Mouse (Mus musculus) limb, embryonic 11.5 days (tissue): Measurements from ENCODE around the gene Sox18. TPM values are rescaled to one million over a fixed set of nuclear protein-coding genes. Genes with fewer than 3 reads are reported as not detected.

Source experiments
- ATAC-seq: fragments of 200-750 bp; cut with Nextera tagmentation; 2 replicates; pipeline ENCODE4 v1.8.0; 2017; ENCODE audit warnings: low read depth; ENCODE audit not compliant: insufficient number of reproducible peaks, low FRiP score, low TSS enrichment
- DNase-seq: peaks from one replicate; pipeline ENCODE4 v3.0.0-alpha.2; 2015; ENCODE audit warnings: low spot score
- H3K27ac ChIP-seq: fragments of 300-500 bp; sonication (generic); replicated peaks from 2 replicates; pipeline ENCODE4 v1.5.1; 2014; ENCODE audit warnings: low read depth, mild to moderate bottlenecking, low read length
- H3K27me3 ChIP-seq: fragments of 300-500 bp; sonication (generic); 2 replicates; pipeline ENCODE4 v1.6.1; 2014; ENCODE audit warnings: mild to moderate bottlenecking, low read length, mixed read lengths; ENCODE audit not compliant: control insufficient read depth, insufficient read depth
- H3K36me3 ChIP-seq: fragments of 300-500 bp; sonication (generic); 2 replicates; pipeline ENCODE4 v1.6.1; 2014; ENCODE audit warnings: mild to moderate bottlenecking, low read length, moderate library complexity, mixed read lengths; ENCODE audit not compliant: control insufficient read depth, insufficient read depth
- H3K4me1 ChIP-seq: fragments of 300-500 bp; sonication (generic); 2 replicates; pipeline ENCODE4 v1.6.1; 2014; ENCODE audit warnings: low read length, mixed read lengths; ENCODE audit not compliant: control insufficient read depth, insufficient read depth
- H3K4me2 ChIP-seq: fragments of 300-500 bp; sonication (generic); 2 replicates; pipeline ENCODE4 v1.6.1; 2014; ENCODE audit warnings: low read depth, mild to moderate bottlenecking, moderate library complexity; ENCODE audit not compliant: severe bottlenecking
- H3K4me3 ChIP-seq: fragments of 300-500 bp; sonication (generic); 2 replicates; pipeline ENCODE4 v1.5.1; 2014; ENCODE audit warnings: low read depth, low read length
- H3K9ac ChIP-seq: fragments of 300-500 bp; sonication (generic); 2 replicates; pipeline ENCODE4 v1.6.1; 2014; ENCODE audit warnings: mild to moderate bottlenecking, low read length
- H3K9me3 ChIP-seq: fragments of 300-500 bp; sonication (generic); 2 replicates; pipeline ENCODE4 v1.6.1; 2016; ENCODE audit warnings: low read length; ENCODE audit not compliant: control insufficient read depth
- WGBS: fragments of 180-500 bp; shearing (Covaris S2); extraction: QIAGEN DNeasy Blood & Tissue Kit; methylation state at CpG from one replicate; pipeline ENCODE4 v1.1.7; 2014; 5-methylcytosine and 5-hydroxymethylcytosine counted together
- polyA plus RNA-seq: library from polyadenylated mRNA; unstranded; fragments of >200 nt; fragmentation: Nextera tagmentation; extraction: Ambion mirVana; gene quantifications from 2 replicates; pipeline ENCODE4 v1.2.1, GENCODE M21; 2014

Sox18 gene
- polyA plus RNA-seq, 1 experiment from 2014 or later = 21.4 TPM

DNA sequence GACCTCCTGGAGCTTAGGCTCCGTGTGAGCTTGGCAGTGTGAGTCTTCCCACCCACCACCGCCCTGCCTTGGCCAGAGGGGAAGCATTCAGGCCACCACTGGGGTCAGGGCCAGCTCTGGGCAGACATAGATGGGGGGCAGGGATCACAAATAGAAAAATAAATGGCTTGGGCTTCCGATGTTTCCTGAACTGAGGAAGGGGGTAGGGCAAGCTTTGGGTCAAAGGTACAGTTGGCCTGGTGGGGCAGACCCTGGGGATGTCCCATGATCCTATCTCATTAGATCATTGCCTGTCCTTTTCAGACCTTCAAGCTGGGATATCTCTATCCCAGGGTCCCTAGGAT, 6.3 kb upstream of the Sox18 start:
- ATAC-seq (no peak), DNase-seq (no peak)
- H3K9me3 ChIP-seq = no peaks in the 10 kb centered on the region
- H3K4me3 ChIP-seq = no peak overlapping the region
- H3K4me2 ChIP-seq = no peak overlapping the region
- H3K4me1 ChIP-seq = peaks cover 32% of the 10 kb centered on the region
- H3K27ac ChIP-seq = 0 out of 2 replicates have a peak overlapping the region, but pooled peaks have one; percentile 12
- no peaks in the 10 kb centered on the region for H3K36me3 ChIP-seq
- 58% methylated on average over 3 of the region's 3 CpGs for WGBS
- peaks cover 11% of the 10 kb centered on the region for H3K27me3 ChIP-seq
- no peak overlapping the region for H3K9ac ChIP-seq

GRCm38 (mm10) chr2:181677096-181677754, 5.8 kb upstream of the Sox18 start:
- no peak overlapping the region for H3K4me3 ChIP-seq
- H3K27me3 ChIP-seq = peaks cover 16% of the 10 kb centered on the region
- H3K9ac ChIP-seq = no peak overlapping the region
- H3K9me3 ChIP-seq = no peaks in the 10 kb centered on the region
- peaks cover 32% of the 10 kb centered on the region for H3K4me1 ChIP-seq
- 0 out of 2 replicates have a peak overlapping the region, but pooled peaks have one; percentile 12 for H3K27ac ChIP-seq
- ATAC-seq (no peak), DNase-seq (no peak)
- 66% methylated on average over 5 of the region's 5 CpGs for WGBS
- H3K36me3 ChIP-seq = no peaks in the 10 kb centered on the region
- H3K4me2 ChIP-seq = no peak overlapping the region

DNA sequence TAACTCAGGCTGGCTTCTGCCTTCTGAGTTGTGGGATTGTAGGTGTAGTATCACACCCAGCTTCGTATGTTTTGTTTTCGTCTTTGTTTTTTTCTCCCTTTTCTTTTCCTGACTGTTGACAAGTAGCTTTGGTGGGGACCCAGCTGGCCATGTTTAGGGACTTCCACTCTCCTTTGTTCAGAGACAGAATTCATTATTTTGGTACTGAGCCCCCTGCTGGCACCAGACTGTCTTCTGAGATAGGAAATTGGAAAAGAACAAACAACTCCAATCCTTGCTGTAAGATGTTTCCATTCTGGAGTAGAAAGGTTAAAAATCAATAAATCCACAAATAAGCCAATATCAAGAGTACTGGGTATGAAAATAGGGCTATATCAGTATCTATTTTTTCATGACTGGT, 5.0 kb upstream of the Sox18 start:
- WGBS = 73% methylated on average over 2 of the region's 2 CpGs
- Histone ChIP-seq H3K4me1 (peaks cover 32% of the 10 kb centered on the region), H3K27ac (no peak overlapping the region), H3K4me3 (no peak overlapping the region), H3K9me3 (no peaks in the 10 kb centered on the region), H3K4me2 (no peak overlapping the region), H3K9ac (no peak overlapping the region), H3K36me3 (no peaks in the 10 kb centered on the region), H3K27me3 (peaks cover 24% of the 10 kb centered on the region)
- ATAC-seq (no peak), DNase-seq (no peak)

DNA sequence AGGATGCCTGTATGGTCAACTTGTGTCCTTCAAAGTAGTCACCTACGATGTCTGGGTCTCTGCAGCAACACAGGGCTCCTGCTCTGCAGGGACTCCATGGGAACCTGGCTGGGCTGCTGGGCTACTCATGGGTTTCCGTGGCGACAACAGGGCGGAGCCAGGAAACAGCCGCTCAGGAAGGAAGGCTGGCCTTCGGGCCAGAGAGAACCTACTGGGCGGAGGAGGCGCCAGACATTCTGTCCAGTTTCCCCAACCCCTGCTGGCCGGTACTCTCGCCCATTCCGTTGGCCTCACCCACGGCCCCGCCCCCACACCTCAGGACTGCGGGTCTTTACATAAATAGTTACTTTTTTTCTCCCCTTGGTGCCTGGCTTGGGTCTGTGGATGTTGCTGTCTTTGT, 4.0 kb upstream of the Sox18 start:
- WGBS = 3% methylated on average over 14 of the region's 14 CpGs
- peak overlapping the region; percentile 33 for H3K4me2 ChIP-seq
- H3K27ac ChIP-seq = peak overlapping the region; percentile 47; the same call in 1 of the 2 replicates
- ATAC-seq (peak; percentile 15; the same call in 1 of the 2 replicates), DNase-seq (peak; percentile 74)
- H3K9ac ChIP-seq = peak overlapping the region; percentile 34; the same call in 1 of the 2 replicates
- H3K36me3 ChIP-seq = no peaks in the 10 kb centered on the region
- peaks cover 30% of the 10 kb centered on the region for H3K4me1 ChIP-seq
- H3K9me3 ChIP-seq = no peaks in the 10 kb centered on the region
- H3K27me3 ChIP-seq = peaks cover 34% of the 10 kb centered on the region
- no peak overlapping the region for H3K4me3 ChIP-seq

DNA sequence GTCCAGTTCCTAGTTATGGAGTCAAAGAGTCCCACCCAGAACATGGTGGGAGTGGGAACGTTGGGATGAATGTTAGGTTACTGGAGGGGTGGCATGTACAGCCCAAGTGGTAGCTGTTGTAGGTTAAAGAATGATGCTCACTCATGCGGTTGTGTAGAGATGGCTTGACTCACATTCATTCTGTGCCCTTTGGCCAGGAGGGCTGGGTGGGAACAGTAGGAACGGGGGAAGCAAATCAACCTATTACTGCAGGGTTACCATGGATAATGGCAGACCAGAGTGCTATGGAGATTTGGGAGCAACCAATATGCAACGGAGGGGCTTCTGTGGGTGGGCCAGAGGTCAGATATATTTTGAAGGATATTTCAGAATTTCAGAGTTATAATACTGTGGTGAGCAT, 3.5 kb upstream of the Sox18 start:
- no peak for ATAC-seq
- H3K9me3 ChIP-seq = no peaks in the 10 kb centered on the region
- H3K27ac ChIP-seq = no peak overlapping the region
- H3K9ac ChIP-seq = no peak overlapping the region
- no peak overlapping the region for H3K4me3 ChIP-seq
- peaks cover 31% of the 10 kb centered on the region for H3K4me1 ChIP-seq
- H3K4me2 ChIP-seq = no peak overlapping the region
- no peaks in the 10 kb centered on the region for H3K36me3 ChIP-seq
- DNase-seq = no peak
- peaks cover 39% of the 10 kb centered on the region for H3K27me3 ChIP-seq
- 79% methylated on average over 4 of the region's 4 CpGs for WGBS

DNA sequence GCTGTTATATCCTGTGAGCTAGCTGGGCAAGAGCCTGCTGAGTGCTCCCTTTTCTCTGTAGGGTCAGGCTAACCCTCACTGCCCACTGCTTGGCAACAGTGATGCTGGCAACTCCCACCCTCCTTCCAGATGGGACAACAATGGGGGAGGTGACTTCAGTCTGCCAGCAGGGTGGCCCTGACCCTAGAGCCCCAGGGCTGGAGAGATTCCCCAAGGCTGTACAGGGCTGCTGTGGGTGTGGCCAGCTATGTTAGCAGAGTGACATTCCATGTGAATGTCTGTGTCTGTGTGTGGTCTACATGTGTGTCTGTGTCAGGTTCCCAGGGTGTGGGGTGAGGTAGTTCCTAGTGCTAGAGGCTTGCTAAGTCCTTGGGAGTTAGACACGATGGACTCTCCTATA, 2.1 kb upstream of the Sox18 start:
- peaks cover 46% of the 10 kb centered on the region for H3K27me3 ChIP-seq
- no peak overlapping the region for H3K27ac ChIP-seq
- peaks cover 28% of the 10 kb centered on the region for H3K4me1 ChIP-seq
- H3K9ac ChIP-seq = no peak overlapping the region
- H3K9me3 ChIP-seq = no peaks in the 10 kb centered on the region
- peak overlapping the region; percentile 10; the same call in 1 of the 2 replicates for H3K4me2 ChIP-seq
- no peaks in the 10 kb centered on the region for H3K36me3 ChIP-seq
- H3K4me3 ChIP-seq = no peak overlapping the region
- DNase-seq (no peak), ATAC-seq (no peak)
- 80% methylated on average over 1 of the region's 1 CpGs for WGBS

GRCm38 (mm10) chr2:181671984-181672383, 544 bp upstream of the Sox18 start:
- Histone ChIP-seq H3K4me2 (no peak overlapping the region; the same call in 1 of the 2 replicates), H3K27me3 (peaks cover 49% of the 10 kb centered on the region), H3K9me3 (no peaks in the 10 kb centered on the region), H3K36me3 (no peaks in the 10 kb centered on the region), H3K27ac (no peak overlapping the region), H3K9ac (no peak overlapping the region; the same call in 1 of the 2 replicates), H3K4me1 (peaks cover 24% of the 10 kb centered on the region), H3K4me3 (peak overlapping the region; percentile 37)
- ATAC-seq (no peak), DNase-seq (no peak)
- WGBS = 25% methylated on average over 7 of the region's 7 CpGs

DNA sequence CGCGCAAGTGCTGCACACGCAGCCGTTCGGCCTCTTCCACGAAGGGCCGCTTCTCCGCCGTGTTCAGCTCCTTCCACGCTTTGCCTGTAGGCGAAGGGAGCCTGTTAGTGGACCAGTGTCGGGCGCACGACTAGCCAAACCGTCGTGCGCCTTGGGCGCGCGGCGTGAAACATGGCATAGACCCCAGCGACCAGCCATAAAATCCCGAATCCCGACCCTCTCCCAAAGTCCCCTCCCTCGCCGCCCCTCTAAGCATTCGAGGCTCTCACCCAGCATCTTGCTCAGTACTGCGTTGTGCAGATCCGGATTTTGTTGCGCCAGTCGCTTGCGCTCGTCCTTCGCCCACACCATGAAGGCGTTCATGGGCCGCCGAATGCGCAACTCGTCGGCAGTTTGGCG, 528 bp downstream of the Sox18 start:
- DNase-seq = peak; percentile 63
- peak overlapping the region; percentile 80 for H3K4me2 ChIP-seq
- no peaks in the 10 kb centered on the region for H3K36me3 ChIP-seq
- H3K4me1 ChIP-seq = peaks cover 24% of the 10 kb centered on the region
- H3K4me3 ChIP-seq = peak overlapping the region; percentile 37
- no peaks in the 10 kb centered on the region for H3K9me3 ChIP-seq
- H3K9ac ChIP-seq = peak overlapping the region; percentile 51
- WGBS = 2% methylated on average over 41 of the region's 41 CpGs
- H3K27ac ChIP-seq = no peak overlapping the region
- no peak; the same call in 1 of the 2 replicates for ATAC-seq
- peaks cover 49% of the 10 kb centered on the region for H3K27me3 ChIP-seq
